Mouse (Mus musculus): ENCODE measurements at regions not wholly inside any gene's neighbourhood (a gene's known extent, or its start where the extent isn't known, plus 50 kb on each side); places are given as distances from the start of the nearest gene placed in this dataset.

DNA sequence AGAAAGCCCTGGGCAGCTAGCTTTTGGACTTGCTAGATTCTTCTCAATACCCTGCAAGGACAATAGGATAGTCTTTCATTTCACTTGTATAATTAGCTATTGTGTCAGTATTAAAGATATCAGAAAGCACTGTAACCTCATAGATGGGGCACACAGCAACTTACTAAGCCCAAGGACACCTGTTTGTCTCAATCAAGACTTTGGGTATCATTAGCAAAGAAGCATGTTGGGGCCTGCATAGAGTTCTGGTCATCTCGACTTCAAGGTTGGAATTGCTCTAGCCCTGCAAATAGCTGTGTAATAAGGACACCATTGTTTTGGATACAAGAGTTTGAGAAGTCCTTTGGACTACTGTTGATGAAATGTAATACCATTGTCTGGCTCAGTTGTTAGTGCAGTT lies 104.6 kb upstream of the Rspo3 start:
- no peak for DNase-seq (ENCODE audit: low spot score in 2 of 2)

DNA sequence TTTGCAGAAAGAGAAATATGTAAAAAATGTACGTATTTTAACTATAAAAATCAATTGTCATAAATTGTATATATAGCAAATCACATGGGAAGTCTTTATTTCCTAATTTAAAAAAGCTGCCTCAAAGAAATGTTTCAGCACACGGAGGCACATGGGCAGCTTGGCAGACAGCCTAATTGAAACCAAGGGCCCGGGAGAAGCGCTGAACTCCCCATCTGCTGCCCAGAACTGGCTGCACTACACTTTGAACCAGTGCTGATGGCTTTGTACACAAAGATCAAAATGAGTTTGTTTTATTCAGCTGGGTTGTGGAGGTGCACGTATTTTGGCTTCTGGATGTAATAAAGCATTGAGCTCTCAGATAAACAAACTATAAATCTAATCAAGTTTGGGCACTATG lies 100.2 kb upstream of the Rspo3 start:
- no peak for DNase-seq (ENCODE audit: low spot score in 2 of 2)

DNA sequence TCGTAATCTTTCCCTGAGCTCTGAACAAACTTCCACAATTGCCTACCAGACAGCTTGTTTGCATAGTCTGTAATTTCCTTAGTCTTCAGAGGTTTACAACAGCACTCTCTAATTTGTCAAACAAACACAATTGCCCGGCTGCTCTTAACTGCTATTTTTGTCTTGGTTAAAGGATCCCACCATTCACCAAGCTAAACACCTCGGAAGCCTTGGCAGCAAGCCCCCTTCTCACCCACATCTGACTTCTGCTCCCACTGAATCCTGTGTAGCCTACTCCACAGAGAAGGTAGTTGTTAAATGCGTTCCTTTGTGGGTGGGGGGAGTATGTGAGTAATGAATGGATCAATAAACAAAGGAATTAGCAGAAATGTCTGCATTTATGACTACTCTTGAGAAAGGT lies 59.8 kb upstream of the Rspo3 start:
- DNase-seq (ENCODE audit: low spot score in 2 of 2), result peak in 1 of 2 experiments; percentile 6

DNA sequence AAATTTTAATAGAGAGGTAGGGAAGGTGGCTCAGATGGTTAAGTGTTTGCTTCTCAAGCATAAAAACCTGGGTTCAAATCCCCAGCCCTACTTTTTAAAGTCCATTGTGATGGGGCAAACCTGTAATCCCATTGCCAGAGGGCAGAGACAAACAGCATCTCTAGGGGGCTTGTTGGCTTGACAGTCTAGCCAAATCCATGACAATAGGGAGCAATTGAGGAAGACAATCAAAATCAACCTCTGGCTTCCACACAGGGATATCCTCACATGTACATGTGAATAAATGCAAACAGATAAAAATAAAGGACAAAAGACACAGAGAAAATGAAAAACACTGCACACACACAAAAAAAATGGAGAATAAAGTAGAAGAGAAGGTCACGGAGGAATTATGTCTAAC lies 59.3 kb upstream of the Rspo3 start:
- no peak for DNase-seq (ENCODE audit: low spot score in 2 of 2)

DNA sequence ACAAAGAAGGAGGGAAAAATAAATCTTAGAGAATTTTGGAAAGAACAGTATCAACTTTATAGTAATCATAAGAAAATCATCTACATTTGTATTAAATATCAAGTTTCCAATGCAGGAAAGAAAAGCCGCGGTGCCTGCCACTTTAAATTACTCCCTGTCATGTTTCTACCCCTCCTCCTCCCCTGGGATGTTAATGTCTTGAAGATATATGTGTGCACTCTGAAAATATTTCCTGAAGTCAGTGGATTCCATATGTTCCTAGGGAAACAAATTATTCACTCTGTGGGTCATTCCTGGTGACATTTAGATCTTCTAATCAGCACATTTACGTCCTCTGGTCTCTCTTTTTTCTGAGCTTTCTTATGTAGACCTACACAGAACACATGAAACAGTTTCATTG lies 57.2 kb upstream of the Rspo3 start:
- DNase-seq (ENCODE audit: low spot score in 2 of 2), result no peak

DNA sequence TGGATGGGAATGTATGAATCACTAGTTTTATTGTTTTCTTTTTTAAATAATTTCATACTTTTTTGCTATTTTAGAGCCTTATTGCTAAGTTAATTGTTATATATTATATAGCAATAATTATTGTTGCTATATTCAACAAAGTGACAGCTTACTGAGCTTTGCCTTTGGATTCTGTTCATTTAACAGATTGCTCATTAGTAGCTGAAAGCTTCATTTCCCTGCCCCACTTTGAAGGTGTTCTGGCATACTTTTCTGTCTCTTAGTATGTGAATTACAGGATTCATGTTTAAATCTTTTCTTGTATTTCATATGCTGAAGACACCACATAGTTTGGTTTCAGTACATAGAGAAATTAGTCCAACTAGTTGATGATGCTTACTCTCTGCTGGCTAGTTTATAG lies 54.5 kb upstream of the Rspo3 start:
- no peak for DNase-seq (ENCODE audit: low spot score in 2 of 2)

DNA sequence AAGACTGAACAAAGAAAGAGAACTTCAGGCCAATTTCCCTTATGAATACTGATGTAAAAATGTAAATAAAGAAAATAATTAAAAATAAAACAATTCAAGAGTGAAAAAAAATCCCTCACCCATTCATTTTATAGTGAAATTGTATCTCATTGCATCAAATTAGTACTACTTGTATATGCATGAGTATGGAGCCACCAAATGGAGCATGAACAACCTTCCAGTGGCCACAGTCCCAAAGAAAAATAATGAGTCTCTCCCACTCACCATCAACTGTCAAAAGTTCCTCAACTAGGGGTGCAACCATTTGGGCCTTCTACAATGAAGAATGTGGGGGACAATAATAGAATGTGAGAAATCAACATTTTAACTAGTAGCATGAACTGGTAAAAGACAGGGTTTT lies 54.1 kb upstream of the Rspo3 start:
- DNase-seq (ENCODE audit: low spot score in 2 of 2), result no peak
